Mouse (Mus musculus) limb, embryonic 14.5 days (tissue): ENCODE data around the gene Foxc1. TPM values are rescaled to one million over a fixed set of nuclear protein-coding genes. Genes with fewer than 3 reads are reported as not detected.

ENCODE experiments used
- ATAC-seq: fragments of 200-750 bp; cut with Nextera tagmentation; 2 replicates; pipeline ENCODE4 v1.8.0; 2017; ENCODE audit warnings: low read depth, moderate number of reproducible peaks, moderate TSS enrichment; ENCODE audit not compliant: low FRiP score
- DNase-seq: peaks from one replicate; pipeline ENCODE4 v3.0.0-alpha.2; 2015; ENCODE audit warnings: low spot score
- H3K27ac ChIP-seq: fragments of 300-500 bp; sonication (generic); replicated peaks from 2 replicates; pipeline ENCODE4 v1.5.1; 2014; ENCODE audit warnings: low read depth, mild to moderate bottlenecking, low read length, moderate library complexity, mixed read lengths
- H3K27me3 ChIP-seq: fragments of 300-500 bp; sonication (generic); 2 replicates; pipeline ENCODE4 v1.6.1; 2014; ENCODE audit warnings: low read length, mixed read lengths; ENCODE audit not compliant: control insufficient read depth, insufficient read depth
- H3K36me3 ChIP-seq: fragments of 300-500 bp; sonication (generic); 2 replicates; pipeline ENCODE4 v1.6.1; 2014; ENCODE audit warnings: mild to moderate bottlenecking, low read length, moderate library complexity, mixed read lengths; ENCODE audit not compliant: control insufficient read depth, insufficient read depth
- H3K4me1 ChIP-seq: fragments of 300-500 bp; sonication (generic); 2 replicates; pipeline ENCODE4 v1.6.1; 2014; ENCODE audit warnings: antibody characterized with exemption, low read length, mixed read lengths; ENCODE audit not compliant: control insufficient read depth, insufficient read depth
- H3K4me2 ChIP-seq: fragments of 300-500 bp; sonication (generic); replicated peaks from 2 replicates; pipeline ENCODE4 v1.6.1; 2014; ENCODE audit warnings: low read depth, mild to moderate bottlenecking, low read length, moderate library complexity; ENCODE audit not compliant: severe bottlenecking
- H3K4me3 ChIP-seq: fragments of 300-500 bp; sonication (generic); replicated peaks from 2 replicates; pipeline ENCODE4 v1.5.1; 2014; ENCODE audit warnings: low read length
- H3K9ac ChIP-seq: fragments of 300-500 bp; sonication (generic); 2 replicates; pipeline ENCODE4 v1.6.1; 2014; ENCODE audit warnings: mild to moderate bottlenecking, low read depth, low read length, moderate library complexity; ENCODE audit not compliant: severe bottlenecking
- H3K9me3 ChIP-seq: fragments of 300-500 bp; sonication (generic); 2 replicates; pipeline ENCODE4 v1.6.1; 2016; ENCODE audit warnings: low read length; ENCODE audit not compliant: control insufficient read depth
- POLR2A ChIP-seq: fragments of 200-500 bp; IDR thresholded peaks from 2 replicates; pipeline ENCODE4 v1.8.0; 2012; ENCODE audit warnings: inconsistent platforms, mild to moderate bottlenecking, moderate library complexity, borderline replicate concordance; ENCODE audit not compliant: insufficient read depth, insufficient read length; ENCODE audit errors: extremely low read depth
- WGBS: fragments of 180-500 bp; shearing (Covaris S2); extraction: QIAGEN DNeasy Blood & Tissue Kit; methylation state at CpG from one replicate; pipeline ENCODE4 v1.1.7; 2014; 5-methylcytosine and 5-hydroxymethylcytosine counted together
- polyA plus RNA-seq, 2 experiments: library from polyadenylated mRNA; depleted of rRNA in 1 of 2; stranded (reverse) in 1 of 2; unstranded in 1 of 2; fragments of >200 nt; fragmentation: Nextera tagmentation in 1 of 2; extraction: Ambion mirVana in 1 of 2; gene quantifications; 2 replicates each; pipeline versions ENCODE4 v1.2.1 to v1.2.3; 2012 to 2014

The Foxc1 gene
- polyA plus RNA-seq, 2 experiments = 8.5 to 15.1 TPM

- Histone ChIP-seq H3K27ac (peak overlapping the region; percentile 70), H3K4me3 (peak overlapping the region; percentile 69), H3K9me3 (no peaks in the 10 kb centered on the region), H3K4me2 (peak overlapping the region; percentile 40), H3K4me1 (no peaks in the 10 kb centered on the region; the same call in 1 of the 2 replicates), H3K27me3 (peaks cover 58% of the 10 kb centered on the region), H3K9ac (peak overlapping the region; percentile 94), H3K36me3 (peaks cover 29% of the 10 kb centered on the region)
- TF ChIP-seq POLR2A = no peak
- ATAC-seq (no peak), DNase-seq (no peak)
- WGBS = 13% methylated on average over 6 of the region's 6 CpGs
Measured at GRCm38 (mm10) chr13:31809701-31810100, 3.3 kb downstream of the Foxc1 start.

- H3K4me2 ChIP-seq = peak overlapping the region; percentile 74
- H3K36me3 ChIP-seq = peaks cover 29% of the 10 kb centered on the region
- peak overlapping the region; percentile 80 for H3K9ac ChIP-seq
- no peak for TF ChIP-seq POLR2A
- H3K27me3 ChIP-seq = peaks cover 52% of the 10 kb centered on the region
- ATAC-seq (no peak), DNase-seq (no peak)
- peak overlapping the region; percentile 85 for H3K27ac ChIP-seq
- WGBS = 4% methylated on average over 9 of the region's 9 CpGs
- H3K9me3 ChIP-seq = no peaks in the 10 kb centered on the region
- H3K4me1 ChIP-seq = peaks cover 2% of the 10 kb centered on the region
- peak overlapping the region; percentile 69 for H3K4me3 ChIP-seq
Measured at GRCm38 (mm10) chr13:31810375-31810692, 3.9 kb downstream of the Foxc1 start.

- no peak for TF ChIP-seq POLR2A
- DNase-seq = no peak
Measured at GRCm38 (mm10) chr13:31810693-31811541, 4.5 kb downstream of the Foxc1 start.

GRCm38 (mm10) chr13:31811542-31812021 lies 5.1 kb downstream of the Foxc1 start:
- peak overlapping the region; percentile 74 for H3K4me2 ChIP-seq
- peaks cover 29% of the 10 kb centered on the region for H3K36me3 ChIP-seq
- peaks cover 42% of the 10 kb centered on the region for H3K27me3 ChIP-seq
- H3K4me3 ChIP-seq = peak overlapping the region; percentile 69
- no peak for TF ChIP-seq POLR2A
- H3K9me3 ChIP-seq = no peaks in the 10 kb centered on the region
- ATAC-seq (no peak), DNase-seq (no peak)
- peak overlapping the region; percentile 85 for H3K27ac ChIP-seq
- peaks cover 11% of the 10 kb centered on the region for H3K4me1 ChIP-seq
- peak overlapping the region; percentile 80 for H3K9ac ChIP-seq
- 16% methylated on average over 41 of the region's 44 CpGs for WGBS

More at GRCm38 (mm10) chr13:31810693-31811541, 4.5 kb downstream of the Foxc1 start:
- Histone ChIP-seq H3K9me3 (no peaks in the 10 kb centered on the region), H3K4me3 (peak overlapping the region; percentile 69), H3K27me3 (peaks cover 46% of the 10 kb centered on the region), H3K9ac (peak overlapping the region; percentile 80), H3K4me1 (peaks cover 7% of the 10 kb centered on the region), H3K36me3 (peaks cover 29% of the 10 kb centered on the region), H3K4me2 (peak overlapping the region; percentile 74), H3K27ac (peak overlapping the region; percentile 85)
- ATAC-seq = no peak
- whole genome bisulfite sequencing = under 1% methylated on average over 40 of the region's 65 CpGs

GRCm38 (mm10) chr13:31812701-31813100 lies 6.3 kb downstream of the Foxc1 start:
- Histone ChIP-seq H3K4me2 (peak overlapping the region; percentile 74), H3K9ac (peak overlapping the region; percentile 80), H3K27ac (peak overlapping the region; percentile 33; the same call in 1 of the 2 replicates), H3K9me3 (no peaks in the 10 kb centered on the region), H3K4me1 (peaks cover 11% of the 10 kb centered on the region), H3K36me3 (peaks cover 26% of the 10 kb centered on the region), H3K27me3 (peaks cover 35% of the 10 kb centered on the region), H3K4me3 (peak overlapping the region; percentile 69)
- ATAC-seq (no peak), DNase-seq (no peak)
- WGBS = 50% methylated on average over 2 of the region's 2 CpGs
- no peak for TF ChIP-seq POLR2A
